Mouse (Mus musculus): Measurements from ENCODE around the gene Ift80. TPM values are rescaled to one million over a fixed set of nuclear protein-coding genes. Genes with fewer than 3 reads are reported as not detected.
A peak's percentile ranks its signal among the peaks of the same experiment; 100 is the strongest.

Ift80 gene
- total RNA-seq, 2 experiments from 2014 or later = 25.5 to 27.0 TPM

- Histone ChIP-seq H3K27ac (no peak overlapping the region), H3K4me3 (no peak overlapping the region)
- TF ChIP-seq CTCF (conservative IDR thresholded peaks at IDR 0.05) = no peak
- DNase-seq (ENCODE audit: low spot score in 2 of 2) = no peak
These were observed 117.5 kb downstream of the Ift80 start for GRCm38 (mm10) chr3:68886845-68887244.

- DNase-seq (ENCODE audit: low spot score in 2 of 2) = no peak
- no peak for TF ChIP-seq CTCF (conservative IDR thresholded peaks at IDR 0.05)
- no peak overlapping the region for H3K27ac ChIP-seq
- no peak overlapping the region for H3K4me3 ChIP-seq
These were observed 130.3 kb downstream of the Ift80 start for GRCm38 (mm10) chr3:68874079-68874478.

- Histone ChIP-seq H3K27ac (no peak overlapping the region), H3K4me3 (peak overlapping the region; percentile 55)
- no peak for DNase-seq (ENCODE audit: low spot score in 2 of 2)
- no peak for TF ChIP-seq CTCF (conservative IDR thresholded peaks at IDR 0.05)
These were observed 133.8 kb downstream of the Ift80 start for GRCm38 (mm10) chr3:68870568-68870950.

- Histone ChIP-seq H3K4me3 (peak overlapping the region; percentile 55), H3K27ac (peak overlapping the region; percentile 61)
- DNase-seq (ENCODE audit: low spot score in 2 of 2) = peak in 1 of 2 experiments; percentile 16
- TF ChIP-seq CTCF (conservative IDR thresholded peaks at IDR 0.05) = peak; percentile 55
These were observed 134.4 kb downstream of the Ift80 start for GRCm38 (mm10) chr3:68869691-68870567.

GRCm38 (mm10) chr3:68869211-68869690 lies 135.1 kb downstream of the Ift80 start, which contains the start of gene 1110032F04Rik:
Gene 1110032F04Rik, plus strand, starts transcription at chr3:68869586.
- TF ChIP-seq CTCF (conservative IDR thresholded peaks at IDR 0.05) = no peak
- DNase-seq (ENCODE audit: low spot score in 2 of 2) = peak; percentile 5 to 28
- peak within 1 kb of the TSS; percentile 61 for H3K27ac ChIP-seq
- peak within 1 kb of the TSS; percentile 55 for H3K4me3 ChIP-seq

GRCm38 (mm10) chr3:68852414-68852813 lies 152.0 kb downstream of the Ift80 start:
- H3K4me3 ChIP-seq = no peak overlapping the region
- DNase-seq (ENCODE audit: low spot score in 2 of 2) = no peak
- H3K27ac ChIP-seq = no peak overlapping the region
- no peak for TF ChIP-seq CTCF (conservative IDR thresholded peaks at IDR 0.05)

- Histone ChIP-seq H3K27ac (no peak overlapping the region), H3K4me3 (no peak overlapping the region)
- DNase-seq (ENCODE audit: low spot score in 2 of 2) = no peak
- TF ChIP-seq CTCF (conservative IDR thresholded peaks at IDR 0.05) = no peak
These were observed 156.0 kb downstream of the Ift80 start for GRCm38 (mm10) chr3:68848323-68848722.

GRCm38 (mm10) chr3:68844025-68844424 lies 160.3 kb downstream of the Ift80 start:
- DNase-seq (ENCODE audit: low spot score in 2 of 2) = no peak
- no peak for TF ChIP-seq CTCF (conservative IDR thresholded peaks at IDR 0.05)
- H3K27ac ChIP-seq = no peak overlapping the region
- no peak overlapping the region for H3K4me3 ChIP-seq

Small RNA genes within 50 kb of the gene (microRNA-seq; reads per million reads assigned to microRNA genes)
- 188 to 307 reads per million in 2 experiments for gene Mir15b
- 75.4 to 77.9 reads per million in 2 experiments for gene Mir16-2

Other genes starting within 250 kb of the Ift80 start
- 1 to 10 TPM; 7.8 to 7.9 TPM for gene 1110032F04Rik, start 135.0 kb downstream of the Ift80 start, total RNA-seq (2021)
- 1 to 10 TPM; 6.6 to 7.7 TPM for gene Smc4, start 168 bp upstream of the Ift80 start, total RNA-seq (2021)
- gene Trim59, start 40.2 kb upstream of the Ift80 start, total RNA-seq (2021) = 10 to 100 TPM; 10.7 to 12.9 TPM
- 10 to 100 TPM; 82.9 to 87.7 TPM for gene Kpna4, start 122.5 kb upstream of the Ift80 start, total RNA-seq (2021)
- not detected for gene Arl14, start 217.8 kb upstream of the Ift80 start, total RNA-seq (2021)

Measured in layer of hippocampus, adult 2 months (tissue).